ENCODE assay signal across 21 mouse cellular contexts in the genomic region with DNA sequence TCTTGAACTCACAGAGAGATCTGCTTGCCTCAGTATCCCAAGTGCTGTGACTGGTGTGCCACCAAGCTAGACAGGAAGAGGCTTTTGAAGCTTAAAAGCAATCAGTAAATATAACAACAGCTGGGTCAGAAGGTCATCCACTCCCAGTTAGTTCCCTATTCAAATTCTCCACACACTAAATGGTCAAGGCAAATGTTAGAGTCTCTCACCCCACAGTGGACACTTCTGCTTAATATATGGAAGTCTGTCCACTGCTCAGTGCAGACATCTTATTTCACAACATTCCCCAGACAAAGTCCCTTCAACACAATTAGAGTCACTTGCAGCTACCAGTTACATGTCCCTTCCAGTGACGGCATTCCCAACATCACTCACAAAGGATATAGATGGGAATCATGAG.
"Had no signal": no experiment of that assay in that cellular context is flagged by ENCODE, and none has a peak within 500 bp of the region (broad histone marks: within the 10 kb centered on the region; RNA-seq: fewer than 3 reads in every experiment).

No protein-coding gene starts in this region.

- H3K4me2 ChIP-seq: limb, embryonic 13.5 days; liver, embryonic 13.5 days; lung, embryonic 15.5 days; midbrain, embryonic 11.5 days; neural tube, embryonic 12.5 days; neural tube, embryonic 15.5 days; stomach, embryonic 15.5 days had no signal

- H3K9ac ChIP-seq: limb, embryonic 13.5 days; liver, embryonic 13.5 days; lung, embryonic 15.5 days; neural tube, embryonic 12.5 days; neural tube, embryonic 15.5 days; stomach, embryonic 15.5 days had no signal

- H3K4me1 ChIP-seq: lung, embryonic 15.5 days; neural tube, embryonic 12.5 days; neural tube, embryonic 15.5 days; stomach, embryonic 15.5 days had no signal

- H3K9me3 ChIP-seq: limb, embryonic 10.5 days; limb, embryonic 13.5 days; liver, embryonic 13.5 days; lung, embryonic 15.5 days; neural tube, embryonic 12.5 days; neural tube, embryonic 15.5 days; stomach, embryonic 15.5 days had no signal

- ATAC-seq: intestine, postnatal 0 days had no signal

- H3K36me3 ChIP-seq: limb, embryonic 10.5 days; limb, embryonic 13.5 days; liver, embryonic 13.5 days; lung, embryonic 15.5 days; neural tube, embryonic 12.5 days; neural tube, embryonic 15.5 days; stomach, embryonic 15.5 days had no signal

- H3K27me3 ChIP-seq: limb, embryonic 13.5 days; liver, embryonic 13.5 days; lung, embryonic 15.5 days; neural tube, embryonic 12.5 days; neural tube, embryonic 15.5 days; stomach, embryonic 15.5 days had no signal

- DNase-seq: kidney, adult 2 months; kidney, postnatal 25 days; layer of hippocampus, adult 9-11 months; liver; liver, embryonic 13.5 days; midbrain, embryonic 14.5 days; right cerebral cortex, adult 18-20 months; right cerebral cortex, postnatal 14 days; right cerebral cortex, postnatal 4 days; spleen, adult 18-20 months; thymus, postnatal 36 days had no signal

- H3K4me3 ChIP-seq: layer of hippocampus, adult 2 months; limb, embryonic 10.5 days; limb, embryonic 13.5 days; liver, embryonic 13.5 days; lung, embryonic 15.5 days; neural tube, embryonic 12.5 days; neural tube, embryonic 15.5 days; stomach, embryonic 15.5 days had no signal

- H3K27ac ChIP-seq: kidney, postnatal 0 days; layer of hippocampus, adult 2 months; limb, embryonic 10.5 days; limb, embryonic 13.5 days; liver, embryonic 13.5 days; lung, embryonic 15.5 days; neural tube, embryonic 12.5 days; neural tube, embryonic 15.5 days; stomach, embryonic 15.5 days had no signal
